Mouse (Mus musculus): ENCODE data around the gene Slc46a1. TPM values are rescaled to one million over a fixed set of nuclear protein-coding genes. Genes with fewer than 3 reads are reported as not detected.

Slc46a1 gene
- polyA plus RNA-seq, 1 experiment from 2014 or later, result 20.5 TPM

DNA sequence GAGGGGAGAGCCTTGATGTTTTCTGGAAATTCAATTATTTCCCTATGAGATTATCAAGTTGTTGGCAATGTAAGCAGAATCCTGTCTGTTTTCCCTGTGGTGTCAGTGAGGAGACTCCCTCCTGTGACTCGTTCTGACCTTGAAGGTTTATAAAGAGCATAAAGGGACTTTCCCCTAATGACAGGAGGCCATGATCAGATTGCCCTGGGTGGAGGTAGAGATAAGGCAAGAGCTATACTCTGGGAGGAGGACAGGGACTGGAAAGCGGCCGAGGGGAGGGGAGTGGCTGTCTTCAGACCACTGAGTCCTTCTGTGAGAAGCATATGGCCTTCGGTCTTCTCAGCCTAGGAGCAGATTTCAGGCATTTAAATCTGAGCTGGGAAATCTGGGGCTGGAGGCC is 31.4 kb upstream of the Slc46a1 start:
- Histone ChIP-seq H3K36me3 (replicated peaks; ENCODE audit: insufficient read depth, low read length) (no peaks in the 10 kb centered on the region), H3K9ac (replicated peaks) (no peak overlapping the region), H3K27ac (ENCODE audit: low read depth) (no peak overlapping the region), H3K4me3 (ENCODE audit: low read depth, low read length) (no peak overlapping the region), H3K27me3 (ENCODE audit: insufficient read depth, low read length) (no peaks in the 10 kb centered on the region), H3K4me1 (ENCODE audit: insufficient read depth) (peaks cover 4% of the 10 kb centered on the region; the same call in 1 of the 2 replicates), H3K4me2 (ENCODE audit: low read depth, low read length) (no peak overlapping the region), H3K9me3 (ENCODE audit: low read length) (no peaks in the 10 kb centered on the region)
- DNase-seq (no peak), ATAC-seq (no peak)
- 42% methylated on average over 4 of the region's 4 CpGs for whole genome bisulfite sequencing (ENCODE audit: insufficient replicate concordance)
- no peak for TF ChIP-seq CTCF (IDR thresholded peaks at IDR 0.05; ENCODE audit: low read depth)
- TF ChIP-seq EP300 (IDR thresholded peaks at IDR 0.05; ENCODE audit: low read depth), result no peak

DNA sequence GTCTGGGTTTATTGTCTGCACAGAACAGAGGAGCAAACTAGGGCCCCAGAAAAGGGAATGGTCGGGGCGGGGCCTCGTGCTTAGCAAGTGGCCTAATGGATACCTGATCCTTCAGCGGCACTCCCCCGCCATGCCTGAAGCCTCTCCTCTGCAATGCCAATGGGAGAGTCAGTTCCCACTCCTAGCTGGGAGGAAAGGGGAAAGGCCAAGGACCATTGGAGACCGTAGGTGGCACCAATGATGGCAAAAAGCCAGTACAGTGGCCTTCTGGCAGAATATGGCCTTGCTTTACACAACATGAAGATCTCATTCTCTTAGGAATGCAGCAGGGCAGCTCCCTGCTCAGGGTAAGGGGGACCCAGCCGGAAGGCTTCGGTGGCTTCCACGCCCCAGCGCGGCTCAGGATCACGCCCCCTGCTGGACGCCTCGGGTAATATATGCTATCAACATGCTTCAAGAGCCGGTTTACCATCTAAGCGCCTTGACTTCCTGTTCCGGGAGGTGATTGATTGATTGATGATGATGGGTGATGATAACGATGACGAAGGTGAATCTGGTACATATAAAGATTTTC is 29.6 kb upstream of the Slc46a1 start:
- Histone ChIP-seq H3K27me3 (ENCODE audit: insufficient read depth, low read length) (no peaks in the 10 kb centered on the region), H3K4me3 (ENCODE audit: low read depth, low read length) (no peak overlapping the region), H3K27ac (ENCODE audit: low read depth) (no peak overlapping the region), H3K4me2 (ENCODE audit: low read depth, low read length) (no peak overlapping the region), H3K9me3 (ENCODE audit: low read length) (no peaks in the 10 kb centered on the region), H3K9ac (replicated peaks) (no peak overlapping the region), H3K36me3 (replicated peaks; ENCODE audit: insufficient read depth, low read length) (no peaks in the 10 kb centered on the region), H3K4me1 (ENCODE audit: insufficient read depth) (peaks cover 4% of the 10 kb centered on the region; the same call in 1 of the 2 replicates)
- WGBS (ENCODE audit: insufficient replicate concordance), result 12% methylated on average over 19 of the region's 19 CpGs
- TF ChIP-seq CTCF (IDR thresholded peaks at IDR 0.05; ENCODE audit: low read depth), result peak; percentile 73
- TF ChIP-seq EP300 (IDR thresholded peaks at IDR 0.05; ENCODE audit: low read depth), result no peak
- no peak for ATAC-seq
- DNase-seq, result peak; percentile 69

GRCm38 (mm10) chr11:78437182-78437581 is 28.3 kb upstream of the Slc46a1 start:
- DNase-seq (no peak), ATAC-seq (no peak)
- no peak for TF ChIP-seq CTCF (IDR thresholded peaks at IDR 0.05; ENCODE audit: low read depth)
- TF ChIP-seq EP300 (IDR thresholded peaks at IDR 0.05; ENCODE audit: low read depth), result no peak
- 70% methylated on average over 7 of the region's 7 CpGs for whole genome bisulfite sequencing (ENCODE audit: insufficient replicate concordance)
- Histone ChIP-seq H3K4me2 (ENCODE audit: low read depth, low read length) (no peak overlapping the region), H3K36me3 (replicated peaks; ENCODE audit: insufficient read depth, low read length) (no peaks in the 10 kb centered on the region), H3K27me3 (ENCODE audit: insufficient read depth, low read length) (no peaks in the 10 kb centered on the region), H3K4me1 (ENCODE audit: insufficient read depth) (peaks cover 4% of the 10 kb centered on the region; the same call in 1 of the 2 replicates), H3K9ac (replicated peaks) (no peak overlapping the region), H3K27ac (ENCODE audit: low read depth) (no peak overlapping the region), H3K9me3 (ENCODE audit: low read length) (no peaks in the 10 kb centered on the region), H3K4me3 (ENCODE audit: low read depth, low read length) (no peak overlapping the region)

DNA sequence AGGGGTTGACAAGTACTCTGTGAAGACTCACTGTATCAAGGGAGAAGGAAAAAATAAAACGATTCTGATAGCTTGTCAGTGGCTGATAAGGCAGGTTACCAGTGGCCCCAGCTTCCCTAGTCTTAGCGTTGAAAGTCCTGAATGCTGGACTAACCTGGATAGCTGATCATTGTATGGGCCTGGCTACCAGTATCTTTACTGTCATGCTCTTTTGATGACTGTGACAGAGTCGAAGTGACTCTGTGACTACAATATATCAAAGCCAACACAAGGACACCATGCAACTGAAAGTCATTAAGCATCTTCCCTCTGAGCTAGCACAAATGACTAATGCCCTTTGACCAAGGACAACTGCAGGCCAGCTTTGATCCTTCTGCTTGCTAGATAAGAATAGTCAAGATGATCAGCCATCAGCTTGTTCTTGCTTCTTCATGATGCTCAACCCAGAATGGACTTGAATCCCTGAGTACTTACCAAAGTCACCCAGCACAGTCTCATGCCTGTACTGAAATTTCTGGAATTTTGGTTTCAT is 27.0 kb upstream of the Slc46a1 start:
- 59% methylated on average over 3 of the region's 3 CpGs for WGBS (ENCODE audit: insufficient replicate concordance)
- Histone ChIP-seq H3K27me3 (ENCODE audit: insufficient read depth, low read length) (no peaks in the 10 kb centered on the region), H3K4me1 (ENCODE audit: insufficient read depth) (peaks cover 4% of the 10 kb centered on the region; the same call in 1 of the 2 replicates), H3K36me3 (replicated peaks; ENCODE audit: insufficient read depth, low read length) (no peaks in the 10 kb centered on the region), H3K9me3 (ENCODE audit: low read length) (no peaks in the 10 kb centered on the region), H3K4me3 (ENCODE audit: low read depth, low read length) (no peak overlapping the region), H3K4me2 (ENCODE audit: low read depth, low read length) (no peak overlapping the region), H3K9ac (replicated peaks) (no peak overlapping the region), H3K27ac (ENCODE audit: low read depth) (no peak overlapping the region)
- DNase-seq (no peak), ATAC-seq (no peak)
- TF ChIP-seq EP300 (IDR thresholded peaks at IDR 0.05; ENCODE audit: low read depth) (no peak), CTCF (IDR thresholded peaks at IDR 0.05; ENCODE audit: low read depth) (no peak)

DNA sequence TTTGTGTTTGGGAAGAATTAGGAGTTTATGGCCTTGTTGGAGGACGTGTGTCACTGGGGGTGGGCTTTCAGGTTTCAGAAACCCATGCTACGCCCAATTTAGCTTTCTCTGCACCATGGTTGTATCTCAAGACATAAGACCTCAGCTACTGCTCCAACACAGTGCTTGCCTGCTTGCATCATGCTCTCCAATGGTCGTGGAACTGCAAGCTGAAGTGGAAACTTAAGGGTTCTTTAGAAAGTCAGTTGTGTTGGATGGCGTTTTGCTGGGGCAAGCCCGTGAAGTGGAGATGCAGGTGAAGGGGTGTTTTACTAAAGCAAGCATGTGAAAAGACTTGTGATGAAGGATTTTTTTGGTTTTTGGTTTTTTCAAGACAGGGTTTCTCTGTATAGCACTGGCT is 22.4 kb upstream of the Slc46a1 start:
- Histone ChIP-seq H3K36me3 (replicated peaks; ENCODE audit: insufficient read depth, low read length) (no peaks in the 10 kb centered on the region), H3K9ac (replicated peaks) (no peak overlapping the region), H3K9me3 (ENCODE audit: low read length) (no peaks in the 10 kb centered on the region), H3K4me1 (ENCODE audit: insufficient read depth) (no peaks in the 10 kb centered on the region), H3K4me3 (ENCODE audit: low read depth, low read length) (no peak overlapping the region), H3K27me3 (ENCODE audit: insufficient read depth, low read length) (no peaks in the 10 kb centered on the region), H3K27ac (ENCODE audit: low read depth) (no peak overlapping the region), H3K4me2 (ENCODE audit: low read depth, low read length) (no peak overlapping the region)
- DNase-seq (no peak), ATAC-seq (no peak)
- 72% methylated on average over 5 of the region's 5 CpGs for WGBS (ENCODE audit: insufficient replicate concordance)
- TF ChIP-seq EP300 (IDR thresholded peaks at IDR 0.05; ENCODE audit: low read depth) (no peak), CTCF (IDR thresholded peaks at IDR 0.05; ENCODE audit: low read depth) (no peak)

- Histone ChIP-seq H3K4me1 (ENCODE audit: insufficient read depth) (no peaks in the 10 kb centered on the region), H3K4me2 (ENCODE audit: low read depth, low read length) (no peak overlapping the region), H3K27ac (ENCODE audit: low read depth) (no peak overlapping the region), H3K36me3 (replicated peaks; ENCODE audit: insufficient read depth, low read length) (no peaks in the 10 kb centered on the region), H3K9me3 (ENCODE audit: low read length) (no peaks in the 10 kb centered on the region), H3K4me3 (ENCODE audit: low read depth, low read length) (no peak overlapping the region), H3K9ac (replicated peaks) (no peak overlapping the region), H3K27me3 (ENCODE audit: insufficient read depth, low read length) (no peaks in the 10 kb centered on the region)
- DNase-seq, result no peak
- TF ChIP-seq EP300 (IDR thresholded peaks at IDR 0.05; ENCODE audit: low read depth) (no peak), CTCF (IDR thresholded peaks at IDR 0.05; ENCODE audit: low read depth) (no peak)
- 49% methylated on average over 3 of the region's 3 CpGs for WGBS (ENCODE audit: insufficient replicate concordance)
- ATAC-seq, result no peak
Observed at GRCm38 (mm10) chr11:78447168-78447567, 18.3 kb upstream of the Slc46a1 start.
